Mouse (Mus musculus) right cerebral cortex, postnatal 25 days (tissue): ENCODE results near the gene Icosl.
"Not testable (repeated sequence)": the region's sequence is repeated elsewhere in the genome, so short reads cannot be mapped to it uniquely, and the experiment has no call there.

ENCODE experiments used
- DNase-seq: peaks from one replicate; pipeline ENCODE4 v3.0.0; 2022

The Icosl gene

GRCm38 (mm10) chr10:78077862-78078261 lies 8.8 kb downstream of the Icosl start:
- no peak for DNase-seq

GRCm38 (mm10) chr10:78078276-78078675 lies 9.2 kb downstream of the Icosl start:
- DNase-seq, result no peak

- no peak for DNase-seq
Measured at GRCm38 (mm10) chr10:78079955-78080591, 11.0 kb downstream of the Icosl start.

- no peak for DNase-seq
Measured at GRCm38 (mm10) chr10:78084073-78084472, 15.0 kb downstream of the Icosl start.

GRCm38 (mm10) chr10:78085711-78086110 lies 16.6 kb downstream of the Icosl start:
- DNase-seq, result no peak

GRCm38 (mm10) chr10:78086444-78087061 lies 17.5 kb downstream of the Icosl start:
- DNase-seq, result no peak

- no peak for DNase-seq
Measured at GRCm38 (mm10) chr10:78087101-78087511, 18.0 kb downstream of the Icosl start.

GRCm38 (mm10) chr10:78090246-78090645 lies 21.1 kb downstream of the Icosl start:
- DNase-seq, result no peak

- DNase-seq, result no peak
Measured at GRCm38 (mm10) chr10:78090706-78091491, 21.8 kb downstream of the Icosl start.

- DNase-seq, result no peak
Measured at GRCm38 (mm10) chr10:78091865-78092724, 23.0 kb downstream of the Icosl start.

GRCm38 (mm10) chr10:78092725-78093029 lies 23.6 kb downstream of the Icosl start:
- DNase-seq, result no peak

- no peak for DNase-seq
Measured at GRCm38 (mm10) chr10:78095221-78095620, 26.1 kb downstream of the Icosl start.

GRCm38 (mm10) chr10:78095954-78096931 lies 27.1 kb downstream of the Icosl start:
- no peak for DNase-seq

- not testable (repeated sequence) for DNase-seq
Measured at GRCm38 (mm10) chr10:78099860-78100259, 30.8 kb downstream of the Icosl start.

- no peak for DNase-seq
Measured at GRCm38 (mm10) chr10:78100989-78101780, 32.1 kb downstream of the Icosl start.

- no peak for DNase-seq
Measured at GRCm38 (mm10) chr10:78104555-78105490, 35.7 kb downstream of the Icosl start.

- peak; percentile 37 for DNase-seq
Measured at GRCm38 (mm10) chr10:78105548-78105947, 36.4 kb downstream of the Icosl start.

- DNase-seq, result no peak
Measured at GRCm38 (mm10) chr10:78114521-78115092, 45.5 kb downstream of the Icosl start.

- no peak for DNase-seq
Measured at GRCm38 (mm10) chr10:78115153-78115552, 46.1 kb downstream of the Icosl start.
